Mouse (Mus musculus): Measurements from ENCODE around the gene Dus4l.

DNA sequence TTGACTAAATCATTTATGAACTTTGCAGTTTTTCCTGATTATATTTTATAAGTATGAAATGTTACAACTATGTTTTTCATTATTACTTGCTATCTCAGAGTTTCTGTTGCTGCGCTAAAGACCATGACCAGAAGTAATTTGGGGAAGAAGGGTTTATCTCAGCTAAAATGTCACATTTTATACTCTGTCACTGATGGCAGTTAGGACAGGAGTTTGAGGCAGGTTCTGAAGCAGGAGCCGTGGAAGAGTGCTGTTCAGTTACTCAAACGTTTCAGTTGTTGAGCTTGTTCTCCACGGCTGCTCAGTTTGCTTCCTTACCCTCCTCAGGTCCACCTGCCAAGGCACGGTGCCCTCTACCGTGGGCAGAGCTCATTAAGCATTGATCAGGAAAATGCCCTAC, 11.4 kb upstream of the Dus4l start:
- TF ChIP-seq CTCF (IDR thresholded peaks at IDR 0.05; ENCODE audit: low read depth): no peak
- no peak for TF ChIP-seq EP300 (optimal IDR thresholded peaks at IDR 0.05)
